Mouse (Mus musculus) megakaryocyte, embryonic 14.5 days (primary cell): ENCODE measurements around the gene Gcnt2.
"Not testable (repeated sequence)": the region's sequence is repeated elsewhere in the genome, so short reads cannot be mapped to it uniquely, and the experiment has no call there.

Experiments used
- FLI1 ChIP-seq: IDR thresholded peaks from 2 replicates; pipeline ENCODE4 v1.6.1; 2012; ENCODE audit warnings: low read length, inconsistent platforms, mixed read lengths
- GATA1 ChIP-seq: IDR thresholded peaks from 3 replicates; pipeline ENCODE4 v1.6.1; 2012; ENCODE audit warnings: mixed read lengths, low read length, inconsistent platforms, borderline replicate concordance

DNA sequence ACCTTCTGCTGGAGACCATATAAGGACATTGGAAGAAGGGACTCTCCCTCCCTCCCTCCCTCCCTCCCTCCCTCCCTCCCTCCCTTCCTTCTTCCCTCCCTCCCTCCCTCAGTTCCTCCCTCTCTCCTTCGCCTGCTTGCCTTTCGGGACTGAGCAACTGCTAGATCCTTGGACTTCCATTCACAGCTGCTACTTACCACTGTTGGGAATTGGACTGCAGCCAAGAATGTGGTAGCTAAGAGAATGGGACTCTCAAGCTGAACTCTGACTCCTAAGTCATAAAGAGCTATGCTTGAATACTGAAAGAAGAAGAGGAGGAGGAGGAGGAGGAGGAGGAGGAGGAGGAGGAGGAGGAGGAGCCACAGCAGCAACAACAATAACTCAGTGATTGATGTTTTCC, 72.3 kb downstream of the Gcnt2 start:
- not testable (repeated sequence) for TF ChIP-seq GATA1, FLI1
